Mouse (Mus musculus) right cerebral cortex, postnatal 4 days (tissue): ENCODE measurements around the gene Olfr1048.
"Not testable (repeated sequence)": the region's sequence is repeated elsewhere in the genome, so short reads cannot be mapped to it uniquely, and the experiment has no call there.

ENCODE experiments used
- DNase-seq: peaks from one replicate; pipeline ENCODE4 v3.0.0-alpha.2; 2022

Gene Olfr1048

GRCm38 (mm10) chr2:86240189-86240588 lies at the start of gene Olfr1048:
Olfr1048 (minus strand) TSS chr2:86240289.
- DNase-seq: no peak

GRCm38 (mm10) chr2:86278988-86279387 lies 38.9 kb upstream of the Olfr1048 start, which contains the start of gene Olfr1051:
Olfr1051 (minus strand) TSS chr2:86279088.
- DNase-seq: not testable (repeated sequence)

GRCm38 (mm10) chr2:86258228-86258627 lies 18.1 kb upstream of the Olfr1048 start, which contains the start of gene Olfr1049:
Olfr1049 (minus strand) TSS chr2:86258328.
- DNase-seq: not testable (repeated sequence)

- DNase-seq: no peak
These were observed 8.8 kb downstream of the Olfr1048 start, which contains the start of gene Olfr1047 for GRCm38 (mm10) chr2:86231301-86231700. Olfr1047 (minus strand) TSS chr2:86231401.

- no peak for DNase-seq
These were observed 20.9 kb downstream of the Olfr1048 start, which contains the start of gene Olfr1046 for GRCm38 (mm10) chr2:86219214-86219613. Olfr1046 (minus strand) TSS chr2:86219314.

GRCm38 (mm10) chr2:86202909-86203308 lies 37.2 kb downstream of the Olfr1048 start, which contains the start of gene Olfr1045:
Olfr1045 (minus strand) TSS chr2:86203009.
- DNase-seq: no peak

GRCm38 (mm10) chr2:86195863-86196262 lies 44.2 kb downstream of the Olfr1048 start:
- DNase-seq: no peak

GRCm38 (mm10) chr2:86185583-86185982 lies 54.5 kb downstream of the Olfr1048 start, which contains the start of gene Olfr52:
Olfr52 (minus strand) TSS chr2:86185683.
- no peak for DNase-seq
